Mouse (Mus musculus) limb, embryonic 14.5 days (tissue): ENCODE data around the gene Olfml2a. TPM values are rescaled to one million over a fixed set of nuclear protein-coding genes. Genes with fewer than 3 reads are reported as not detected.
A peak's percentile ranks its signal among the peaks of the same experiment; 100 is the strongest.

Experiments used
- ATAC-seq: fragments of 200-750 bp; cut with Nextera tagmentation; 2 replicates; pipeline ENCODE4 v1.8.0; 2017; ENCODE audit warnings: low read depth, moderate number of reproducible peaks, moderate TSS enrichment; ENCODE audit not compliant: low FRiP score
- DNase-seq: peaks from one replicate; pipeline ENCODE4 v3.0.0-alpha.2; 2015; ENCODE audit warnings: low spot score
- H3K27ac ChIP-seq: fragments of 300-500 bp; sonication (generic); replicated peaks from 2 replicates; pipeline ENCODE4 v1.5.1; 2014; ENCODE audit warnings: low read depth, mild to moderate bottlenecking, low read length, moderate library complexity, mixed read lengths
- H3K27me3 ChIP-seq: fragments of 300-500 bp; sonication (generic); 2 replicates; pipeline ENCODE4 v1.6.1; 2014; ENCODE audit warnings: low read length, mixed read lengths; ENCODE audit not compliant: control insufficient read depth, insufficient read depth
- H3K36me3 ChIP-seq: fragments of 300-500 bp; sonication (generic); 2 replicates; pipeline ENCODE4 v1.6.1; 2014; ENCODE audit warnings: mild to moderate bottlenecking, low read length, moderate library complexity, mixed read lengths; ENCODE audit not compliant: control insufficient read depth, insufficient read depth
- H3K4me1 ChIP-seq: fragments of 300-500 bp; sonication (generic); 2 replicates; pipeline ENCODE4 v1.6.1; 2014; ENCODE audit warnings: antibody characterized with exemption, low read length, mixed read lengths; ENCODE audit not compliant: control insufficient read depth, insufficient read depth
- H3K4me2 ChIP-seq: fragments of 300-500 bp; sonication (generic); replicated peaks from 2 replicates; pipeline ENCODE4 v1.6.1; 2014; ENCODE audit warnings: low read depth, mild to moderate bottlenecking, low read length, moderate library complexity; ENCODE audit not compliant: severe bottlenecking
- H3K4me3 ChIP-seq: fragments of 300-500 bp; sonication (generic); replicated peaks from 2 replicates; pipeline ENCODE4 v1.5.1; 2014; ENCODE audit warnings: low read length
- H3K9ac ChIP-seq: fragments of 300-500 bp; sonication (generic); 2 replicates; pipeline ENCODE4 v1.6.1; 2014; ENCODE audit warnings: mild to moderate bottlenecking, low read depth, low read length, moderate library complexity; ENCODE audit not compliant: severe bottlenecking
- H3K9me3 ChIP-seq: fragments of 300-500 bp; sonication (generic); 2 replicates; pipeline ENCODE4 v1.6.1; 2016; ENCODE audit warnings: low read length; ENCODE audit not compliant: control insufficient read depth
- POLR2A ChIP-seq: fragments of 200-500 bp; IDR thresholded peaks from 2 replicates; pipeline ENCODE4 v1.8.0; 2012; ENCODE audit warnings: inconsistent platforms, mild to moderate bottlenecking, moderate library complexity, borderline replicate concordance; ENCODE audit not compliant: insufficient read depth, insufficient read length; ENCODE audit errors: extremely low read depth
- WGBS: fragments of 180-500 bp; shearing (Covaris S2); extraction: QIAGEN DNeasy Blood & Tissue Kit; methylation state at CpG from one replicate; pipeline ENCODE4 v1.1.7; 2014; 5-methylcytosine and 5-hydroxymethylcytosine counted together
- polyA plus RNA-seq, 2 experiments: library from polyadenylated mRNA; depleted of rRNA in 1 of 2; stranded (reverse) in 1 of 2; unstranded in 1 of 2; fragments of >200 nt; fragmentation: Nextera tagmentation in 1 of 2; extraction: Ambion mirVana in 1 of 2; gene quantifications; 2 replicates each; pipeline versions ENCODE4 v1.2.1 to v1.2.3; 2012 to 2014

Olfml2a gene
- polyA plus RNA-seq, 2 experiments = 7.6 to 7.8 TPM

- ATAC-seq (no peak), DNase-seq (no peak)
- H3K4me3 ChIP-seq = no peak overlapping the region
- H3K36me3 ChIP-seq = no peaks in the 10 kb centered on the region
- H3K27me3 ChIP-seq = no peaks in the 10 kb centered on the region
- no peak overlapping the region for H3K4me2 ChIP-seq
- no peak for TF ChIP-seq POLR2A
- H3K27ac ChIP-seq = no peak overlapping the region
- no peak overlapping the region for H3K9ac ChIP-seq
- WGBS = 55% methylated on average over 2 of the region's 2 CpGs
- no peaks in the 10 kb centered on the region for H3K4me1 ChIP-seq
- H3K9me3 ChIP-seq = no peaks in the 10 kb centered on the region
These were observed 12.2 kb downstream of the Olfml2a start for GRCm38 (mm10) chr2:38943977-38944376.

DNA sequence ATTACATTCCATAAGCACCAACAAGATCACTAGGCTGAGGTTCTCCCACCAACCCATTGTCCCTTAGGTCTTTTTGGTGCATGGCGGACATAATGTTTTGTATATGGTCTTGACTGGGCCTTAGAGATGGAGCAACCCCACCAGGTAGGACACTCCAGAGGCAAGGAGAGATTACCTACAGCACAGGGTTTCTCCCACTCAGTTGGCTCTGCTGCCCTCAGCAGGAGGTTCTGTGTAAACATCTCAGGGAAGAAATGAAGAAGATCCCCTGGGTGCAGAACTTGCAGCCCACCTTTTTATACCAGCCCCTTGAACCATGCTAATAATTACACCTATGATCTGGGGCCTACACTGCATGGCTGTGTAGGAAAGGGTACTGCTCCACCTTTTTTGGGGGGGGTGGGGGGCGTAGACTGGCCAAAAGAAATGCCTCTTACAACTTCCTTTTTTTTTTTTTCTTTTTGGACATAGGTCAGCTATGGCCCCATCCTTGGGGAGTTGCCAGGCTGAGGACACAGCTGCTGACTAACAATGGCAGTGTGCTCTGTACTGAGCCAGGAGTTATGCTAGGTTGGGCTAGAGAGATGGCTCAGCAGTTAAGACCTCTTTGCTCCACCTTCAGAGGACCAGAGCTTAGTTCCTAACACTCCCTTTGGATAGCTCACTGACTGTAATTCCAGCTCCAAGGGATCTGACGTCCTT lies 12.8 kb downstream of the Olfml2a start:
- Histone ChIP-seq H3K27ac (no peak overlapping the region), H3K27me3 (no peaks in the 10 kb centered on the region), H3K4me1 (no peaks in the 10 kb centered on the region), H3K4me2 (no peak overlapping the region), H3K4me3 (no peak overlapping the region), H3K9me3 (no peaks in the 10 kb centered on the region), H3K9ac (no peak overlapping the region), H3K36me3 (no peaks in the 10 kb centered on the region)
- DNase-seq (no peak), ATAC-seq (no peak)
- no peak for TF ChIP-seq POLR2A
- WGBS = 69% methylated on average over 3 of the region's 3 CpGs

GRCm38 (mm10) chr2:38947566-38947965 lies 15.8 kb downstream of the Olfml2a start:
- H3K9ac ChIP-seq = no peak overlapping the region
- H3K4me1 ChIP-seq = no peaks in the 10 kb centered on the region
- DNase-seq = no peak
- no peak overlapping the region for H3K4me2 ChIP-seq
- no peak for ATAC-seq
- H3K4me3 ChIP-seq = no peak overlapping the region
- no peak for TF ChIP-seq POLR2A
- no peak overlapping the region for H3K27ac ChIP-seq
- no peaks in the 10 kb centered on the region for H3K27me3 ChIP-seq
- no peaks in the 10 kb centered on the region for H3K36me3 ChIP-seq
- H3K9me3 ChIP-seq = no peaks in the 10 kb centered on the region
- WGBS = 62% methylated on average over 7 of the region's 7 CpGs

DNA sequence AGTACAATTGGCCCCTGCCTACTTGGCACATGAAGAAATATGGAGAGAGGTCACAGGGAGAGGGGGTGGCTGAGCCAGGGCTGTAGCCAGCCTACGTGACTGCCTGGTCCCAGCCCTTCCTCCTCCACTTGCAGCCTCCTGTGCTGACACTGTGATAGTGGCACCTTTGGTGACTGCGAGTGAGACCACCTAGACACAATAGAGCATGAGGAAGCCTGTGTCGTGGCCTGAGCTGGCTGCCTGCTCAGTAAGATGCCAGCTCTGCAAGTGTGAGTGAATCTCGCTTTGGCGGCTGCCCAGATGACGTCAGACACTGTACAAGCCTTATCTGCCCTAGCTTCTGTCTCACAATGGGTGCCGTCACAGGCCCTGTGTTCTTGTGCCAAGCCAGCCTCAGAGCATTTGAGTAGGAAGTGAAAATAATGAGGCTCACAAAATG lies 18.5 kb downstream of the Olfml2a start:
- no peak overlapping the region for H3K9ac ChIP-seq
- H3K4me3 ChIP-seq = no peak overlapping the region
- no peaks in the 10 kb centered on the region for H3K36me3 ChIP-seq
- H3K4me1 ChIP-seq = no peaks in the 10 kb centered on the region
- 78% methylated on average over 7 of the region's 7 CpGs for WGBS
- H3K4me2 ChIP-seq = no peak overlapping the region
- H3K27ac ChIP-seq = no peak overlapping the region
- ATAC-seq (0 out of 2 replicates have a peak, but pooled peaks have one; percentile 26), DNase-seq (no peak)
- H3K27me3 ChIP-seq = no peaks in the 10 kb centered on the region
- no peaks in the 10 kb centered on the region for H3K9me3 ChIP-seq
- TF ChIP-seq POLR2A = no peak

DNA sequence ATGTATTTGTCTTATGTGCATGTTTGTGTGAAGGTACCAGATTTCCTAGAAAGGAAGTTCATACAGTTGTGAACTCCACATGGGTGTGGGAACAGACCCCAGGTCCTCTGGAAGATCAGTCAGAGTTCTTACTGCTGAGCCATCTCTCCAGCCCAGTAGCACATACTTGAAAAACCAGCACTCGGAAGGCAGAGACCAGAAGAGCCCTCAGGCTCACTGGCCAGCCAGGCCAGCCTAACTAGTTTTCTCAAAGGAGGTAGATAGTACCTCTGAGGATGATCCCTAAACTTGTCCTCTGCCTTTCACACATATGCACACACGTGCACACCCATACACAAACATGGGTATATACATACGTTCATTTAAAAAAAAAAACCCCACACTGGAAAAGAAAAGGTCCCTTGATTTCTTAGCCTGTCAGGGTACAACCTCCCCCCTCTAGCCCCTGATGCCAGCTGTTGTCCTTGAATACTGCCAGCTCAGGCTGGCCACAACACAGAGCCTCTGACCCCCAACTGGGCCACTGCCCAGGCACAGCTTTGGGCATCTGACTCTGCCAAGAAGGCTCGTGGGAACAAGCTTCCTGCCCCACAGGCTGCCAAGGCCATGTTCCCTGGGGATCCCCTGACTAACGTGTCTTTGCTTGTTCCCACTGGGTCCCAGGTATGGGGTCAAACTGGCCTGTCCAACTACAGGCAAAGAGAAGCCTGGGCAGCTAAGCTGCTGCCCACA lies 21.5 kb downstream of the Olfml2a start:
- H3K36me3 ChIP-seq = no peaks in the 10 kb centered on the region
- no peak for DNase-seq
- H3K9ac ChIP-seq = no peak overlapping the region
- no peak for TF ChIP-seq POLR2A
- no peak for ATAC-seq
- H3K4me3 ChIP-seq = no peak overlapping the region
- H3K4me1 ChIP-seq = no peaks in the 10 kb centered on the region
- no peak overlapping the region for H3K4me2 ChIP-seq
- H3K27me3 ChIP-seq = no peaks in the 10 kb centered on the region
- H3K9me3 ChIP-seq = no peaks in the 10 kb centered on the region
- no peak overlapping the region for H3K27ac ChIP-seq
- WGBS = 70% methylated on average over 5 of the region's 5 CpGs
